Mouse (Mus musculus) E14TG2a.4 (cell line): ENCODE measurements around the gene Psg17.

Experiments used
- CTCF ChIP-seq: conservative IDR thresholded peaks from 2 replicates; pipeline ENCODE4 v1.5.1; 2014; ENCODE audit warnings: low read length
- NANOG ChIP-seq: IDR thresholded peaks from 2 replicates; pipeline ENCODE4 v1.6.1; 2014; ENCODE audit warnings: borderline replicate concordance, low read length, mixed read lengths
- POU5F1 ChIP-seq: IDR thresholded peaks from 2 replicates; pipeline ENCODE4 v1.6.1; 2014; ENCODE audit warnings: low read length, borderline replicate concordance

DNA sequence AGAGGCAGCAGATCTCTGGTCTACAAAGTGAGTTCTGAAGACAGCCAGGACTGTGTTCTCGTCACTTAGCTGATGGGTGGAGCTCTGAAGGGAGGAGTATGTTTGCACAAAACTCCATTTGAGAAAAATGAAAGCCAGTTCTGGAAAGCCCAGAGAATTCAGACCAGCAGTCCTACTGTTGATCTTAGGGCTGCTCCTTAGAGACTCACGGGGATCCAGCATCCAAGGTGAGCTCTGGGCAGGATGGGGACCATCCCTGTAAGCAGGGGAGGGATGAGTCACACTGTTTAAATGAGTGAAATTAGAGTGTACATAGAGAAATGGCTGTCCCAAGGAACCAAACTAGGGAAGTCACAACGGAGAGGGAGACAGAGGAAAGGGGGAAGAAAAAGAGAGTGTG is 18.5 kb upstream of the Psg17 start, which contains the start of gene Mill2:
- TF ChIP-seq CTCF: no peak
- TF ChIP-seq NANOG: no peak
- TF ChIP-seq POU5F1: no peak
